Mouse (Mus musculus) C2C12 (cell line): Measurements from ENCODE around the gene Slamf6. TPM values are rescaled to one million over a fixed set of nuclear protein-coding genes. Genes with fewer than 3 reads are reported as not detected.

Experiments used
- H3K27me3 ChIP-seq: one replicate; pipeline ENCODE4 v1.6.1; 2011; ENCODE audit not compliant: control insufficient read depth, insufficient read depth, insufficient read length
- H3K36me3 ChIP-seq: one replicate; pipeline ENCODE4 v1.6.1; 2011; ENCODE audit not compliant: control insufficient read depth, insufficient read depth
- H3K4me3 ChIP-seq: one replicate; pipeline ENCODE4 v1.5.1; 2011; ENCODE audit warnings: mild to moderate bottlenecking, control low read depth; ENCODE audit not compliant: poor library complexity, insufficient read depth, severe bottlenecking
- H3K79me2 ChIP-seq: one replicate; pipeline ENCODE4 v1.6.1; 2011; ENCODE audit not compliant: control insufficient read depth, insufficient read depth
- H3K79me3 ChIP-seq: one replicate; pipeline ENCODE4 v1.6.1; 2011; ENCODE audit warnings: low read depth, control low read depth
- H3ac ChIP-seq: one replicate; pipeline ENCODE3; 2011; ENCODE audit warnings: low read depth; ENCODE audit not compliant: control insufficient read depth, insufficient read length
- CEBPB ChIP-seq: IDR thresholded peaks from one replicate; pipeline ENCODE4 v1.6.1; 2011; ENCODE audit warnings: low read depth, mild to moderate bottlenecking, control low read depth, moderate library complexity
- CTCF ChIP-seq: IDR thresholded peaks from one replicate; pipeline ENCODE4 v1.5.1; 2011; ENCODE audit not compliant: control insufficient read depth, insufficient read depth, insufficient read length
- FOSL1 ChIP-seq: IDR thresholded peaks from one replicate; pipeline ENCODE4 v1.8.0; 2011; ENCODE audit warnings: mild to moderate bottlenecking, low read length; ENCODE audit not compliant: poor library complexity, insufficient read depth, severe bottlenecking
- MAX ChIP-seq: IDR thresholded peaks from one replicate; pipeline ENCODE4 v1.6.1; 2011; ENCODE audit warnings: mild to moderate bottlenecking, control low read depth
- MYOD1 ChIP-seq: IDR thresholded peaks from one replicate; pipeline ENCODE4 v1.6.1; 2011; ENCODE audit warnings: low read depth; ENCODE audit not compliant: control insufficient read depth, insufficient read length
- MYOG ChIP-seq: IDR thresholded peaks from one replicate; pipeline ENCODE4 v1.6.1; 2011; ENCODE audit not compliant: control insufficient read depth, insufficient read length; ENCODE audit errors: extremely low read depth
- USF1 ChIP-seq: IDR thresholded peaks from one replicate; pipeline ENCODE4 v1.6.1; 2011; ENCODE audit warnings: low read depth, mild to moderate bottlenecking, control low read depth, moderate library complexity
- polyA plus RNA-seq: library from polyadenylated mRNA; unstranded; fragments of >200 nt; fragmentation: generic; extraction: Trizol; gene quantifications from one replicate; pipeline ENCODE4 v1.2.1, GENCODE M21; 2012; ENCODE audit warnings: missing spikeins

Gene Slamf6
- polyA plus RNA-seq, 1 experiment, result not detected

GRCm38 (mm10) chr1:171983372-171984001, 66.2 kb downstream of the Slamf6 start:
- Histone ChIP-seq H3K27me3 (no peaks in the 10 kb centered on the region), H3K79me3 (no peaks in the 10 kb centered on the region), H3K36me3 (no peaks in the 10 kb centered on the region), H3ac (no peak overlapping the region), H3K4me3 (no peak overlapping the region), H3K79me2 (no peaks in the 10 kb centered on the region)
- TF ChIP-seq MYOG (no peak), MYOD1 (no peak), CEBPB (no peak), USF1 (no peak), MAX (no peak), FOSL1 (no peak), CTCF (no peak)

- H3K36me3 ChIP-seq, result no peaks in the 10 kb centered on the region
- H3K79me3 ChIP-seq, result no peaks in the 10 kb centered on the region
- no peaks in the 10 kb centered on the region for H3K79me2 ChIP-seq
- no peaks in the 10 kb centered on the region for H3K27me3 ChIP-seq
- TF ChIP-seq CTCF (no peak), MYOD1 (no peak), FOSL1 (no peak), CEBPB (no peak), MYOG (no peak), USF1 (no peak), MAX (no peak)
- no peak overlapping the region for H3ac ChIP-seq
- no peak overlapping the region for H3K4me3 ChIP-seq
Observed at GRCm38 (mm10) chr1:171984121-171984520, 66.8 kb downstream of the Slamf6 start.

DNA sequence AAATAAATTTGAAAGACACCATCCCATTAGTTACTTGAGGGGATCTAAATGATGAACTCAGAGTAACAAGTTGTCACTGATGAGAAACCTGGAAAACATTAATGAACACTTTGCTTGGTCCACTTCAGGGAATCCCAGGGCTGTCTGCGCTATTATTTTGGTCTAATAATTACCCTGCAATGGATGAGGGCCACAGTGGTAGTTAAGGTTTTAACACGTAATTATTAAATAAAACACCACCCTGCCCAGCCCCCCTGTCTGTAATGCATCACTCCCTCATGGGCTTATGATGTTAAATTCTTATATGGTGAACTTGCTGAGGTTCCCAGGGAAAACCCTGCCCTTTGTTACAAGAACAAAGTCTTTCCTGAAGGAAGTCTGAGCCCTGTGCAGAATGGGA, 74.6 kb downstream of the Slamf6 start:
- Histone ChIP-seq H3K4me3 (no peak overlapping the region), H3K79me3 (no peaks in the 10 kb centered on the region), H3K27me3 (no peaks in the 10 kb centered on the region), H3K36me3 (no peaks in the 10 kb centered on the region), H3ac (no peak overlapping the region), H3K79me2 (no peaks in the 10 kb centered on the region)
- TF ChIP-seq FOSL1 (no peak), MYOD1 (no peak), MYOG (no peak), CTCF (no peak), USF1 (no peak), MAX (no peak), CEBPB (no peak)

DNA sequence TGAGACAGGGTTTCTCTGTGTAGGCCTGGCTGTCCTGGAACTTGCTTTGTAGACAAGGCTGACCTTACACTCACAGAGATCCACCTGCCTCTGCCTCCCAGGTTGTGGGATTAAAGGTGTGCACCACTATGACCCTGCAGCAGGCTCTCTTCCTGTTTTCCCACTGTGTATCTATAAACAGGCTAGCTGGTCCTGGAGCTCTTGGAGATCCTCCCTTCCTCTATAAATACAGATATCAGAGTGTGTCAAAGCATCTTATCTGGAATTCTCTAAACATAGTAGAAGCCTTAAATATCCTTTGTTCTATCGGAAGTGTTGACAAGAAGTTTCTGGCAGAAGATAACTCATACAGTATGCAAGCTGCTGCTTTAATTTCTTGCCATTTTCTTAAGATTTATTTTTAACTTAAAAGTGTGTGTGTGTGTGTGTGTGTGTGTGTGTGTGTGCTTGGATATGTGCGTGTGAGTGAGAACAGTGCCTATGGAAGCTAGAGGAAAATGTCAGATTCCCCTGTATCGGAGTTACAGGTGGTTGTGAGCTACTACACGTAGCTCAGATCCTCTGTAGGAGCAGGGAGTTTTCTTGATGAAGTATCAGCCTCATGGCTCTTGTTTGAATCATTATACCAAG, 75.7 kb downstream of the Slamf6 start:
- Histone ChIP-seq H3K4me3 (no peak overlapping the region), H3K79me2 (no peaks in the 10 kb centered on the region), H3K79me3 (no peaks in the 10 kb centered on the region), H3K27me3 (no peaks in the 10 kb centered on the region), H3K36me3 (no peaks in the 10 kb centered on the region), H3ac (no peak overlapping the region)
- TF ChIP-seq MAX (no peak), CEBPB (no peak), MYOD1 (no peak), FOSL1 (no peak), MYOG (no peak), CTCF (no peak), USF1 (no peak)

DNA sequence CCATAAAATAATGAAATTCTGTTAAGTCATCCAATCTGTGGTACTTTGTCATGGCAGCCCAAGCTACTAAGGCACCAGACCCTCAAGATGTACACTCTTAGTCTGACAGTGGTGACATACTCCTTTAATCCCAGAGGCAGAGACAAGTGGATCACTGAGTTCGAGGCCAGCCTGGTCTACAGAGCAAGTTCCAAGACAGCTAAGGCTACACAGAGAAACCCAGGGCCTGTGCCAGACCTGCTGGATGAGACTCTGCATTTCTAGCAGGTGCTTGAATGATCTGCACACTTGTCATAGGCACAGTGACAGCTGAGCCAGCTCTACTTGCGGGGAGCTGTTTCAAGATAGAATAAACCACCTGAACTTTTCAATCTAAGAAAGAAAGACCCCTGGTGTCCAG, 77.2 kb downstream of the Slamf6 start:
- H3ac ChIP-seq, result no peak overlapping the region
- H3K79me2 ChIP-seq, result no peaks in the 10 kb centered on the region
- TF ChIP-seq MYOD1 (no peak), CTCF (no peak), CEBPB (no peak), USF1 (no peak)
- no peaks in the 10 kb centered on the region for H3K36me3 ChIP-seq
- H3K4me3 ChIP-seq, result no peak overlapping the region
- H3K79me3 ChIP-seq, result no peaks in the 10 kb centered on the region
- H3K27me3 ChIP-seq, result no peaks in the 10 kb centered on the region
